Mouse (Mus musculus) cerebral cortex, adult 2 months (tissue): Measurements from ENCODE around the gene Cntfr.

Experiments used
- WGBS: fragments of 180-500 bp; shearing (Covaris S2); methylation state at CpG from one replicate; pipeline ENCODE4 v1.1.7; 2018; 5-methylcytosine and 5-hydroxymethylcytosine counted together

Cntfr gene

GRCm38 (mm10) chr4:41614156-41614555 is 82.7 kb downstream of the Cntfr start:
- whole genome bisulfite sequencing = 5% methylated on average over 7 of the region's 7 CpGs

DNA sequence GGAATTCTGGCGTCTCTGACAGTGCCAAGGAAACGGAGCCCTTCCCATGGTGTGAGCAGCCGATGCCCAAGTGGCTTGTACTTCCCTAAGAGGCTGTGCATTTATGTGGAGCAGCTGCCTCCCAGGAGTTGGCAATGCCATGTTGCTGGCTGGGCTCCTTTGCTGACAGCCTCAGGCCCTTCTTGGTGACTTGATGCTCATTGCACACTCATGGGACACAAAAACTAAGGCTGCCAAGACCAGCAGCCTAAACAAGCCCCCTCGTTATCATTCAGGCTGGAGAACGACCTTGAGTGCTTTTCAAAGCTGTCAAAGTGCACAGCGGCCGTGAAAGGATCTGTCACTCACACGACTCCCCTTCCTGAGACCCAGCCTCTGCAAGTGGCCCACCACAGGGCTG is 84.7 kb downstream of the Cntfr start:
- 64% methylated on average over 8 of the region's 8 CpGs for WGBS

DNA sequence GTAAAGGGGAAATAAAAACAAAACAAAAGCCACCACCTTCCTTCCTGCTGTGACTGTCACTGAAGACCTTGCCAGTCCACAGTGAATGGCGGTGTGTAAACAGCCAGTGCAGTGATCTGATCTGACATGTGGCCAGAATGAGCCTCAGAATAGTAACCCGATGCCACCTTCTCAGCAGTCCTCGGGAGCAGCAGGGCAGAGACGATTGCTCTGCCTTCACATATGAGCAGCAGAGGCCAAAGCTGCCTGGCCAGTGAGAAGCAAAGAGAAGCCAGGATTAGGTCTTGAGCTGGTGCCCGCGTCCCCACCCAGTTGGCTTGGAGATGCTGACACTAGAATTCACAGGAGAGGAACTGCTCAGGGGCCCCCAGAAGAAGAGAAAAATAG is 86.3 kb downstream of the Cntfr start:
- WGBS = 65% methylated on average over 6 of the region's 6 CpGs

DNA sequence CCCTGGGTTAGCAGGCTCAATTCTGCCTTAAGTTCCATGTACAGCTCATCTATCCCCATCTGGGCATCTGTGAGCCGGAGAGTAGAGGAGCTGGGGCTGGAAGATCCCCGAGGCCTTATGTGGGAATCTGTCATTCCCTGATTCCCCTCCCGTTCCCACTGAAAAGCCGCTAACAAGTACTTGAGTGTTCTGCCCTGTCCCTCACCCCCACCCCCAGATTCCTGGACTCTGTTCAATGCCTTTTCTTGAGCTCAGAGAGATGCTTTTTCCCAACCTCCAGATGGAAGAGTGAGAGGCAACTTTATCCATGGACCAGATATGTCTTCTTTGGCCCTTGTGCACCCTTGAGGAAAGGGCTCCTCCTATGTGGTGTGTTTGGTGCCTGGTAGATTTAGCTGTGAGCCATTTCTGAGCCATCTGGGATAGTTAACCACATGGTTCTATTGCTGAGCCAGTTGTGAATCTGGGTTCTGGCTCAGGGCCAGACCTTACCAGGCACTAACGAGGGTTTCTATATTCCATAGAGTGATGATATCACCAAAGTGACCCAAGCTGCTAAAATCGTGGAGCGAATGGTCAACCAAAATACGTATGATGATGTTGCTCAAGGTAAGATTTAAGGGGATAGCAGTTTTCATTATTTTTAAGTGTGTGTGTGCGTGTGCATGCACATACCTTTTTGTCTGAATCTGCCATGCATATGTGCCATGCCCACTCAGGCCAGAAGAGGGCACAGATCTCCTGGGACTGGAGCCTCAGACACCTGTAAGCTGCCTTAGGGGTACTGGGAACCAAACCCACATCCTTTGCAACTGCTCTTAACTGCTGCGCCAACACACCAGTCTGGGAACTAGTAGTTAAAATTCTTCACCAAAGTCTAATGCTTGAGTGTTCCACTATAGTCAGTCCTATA is 87.0 kb downstream of the Cntfr start:
- 68% methylated on average over 10 of the region's 10 CpGs for WGBS
